Mouse (Mus musculus) hindlimb bud, embryonic 11.5 days (tissue): ENCODE results near the gene Bmpr2.
A peak's percentile ranks its signal among the peaks of the same experiment; 100 is the strongest.

ENCODE experiments used
- DNase-seq: peaks from one replicate; pipeline ENCODE4 v3.0.0-alpha.2; 2012; ENCODE audit warnings: low read depth, low spot score; ENCODE audit errors: extremely low spot score

Gene Bmpr2

DNA sequence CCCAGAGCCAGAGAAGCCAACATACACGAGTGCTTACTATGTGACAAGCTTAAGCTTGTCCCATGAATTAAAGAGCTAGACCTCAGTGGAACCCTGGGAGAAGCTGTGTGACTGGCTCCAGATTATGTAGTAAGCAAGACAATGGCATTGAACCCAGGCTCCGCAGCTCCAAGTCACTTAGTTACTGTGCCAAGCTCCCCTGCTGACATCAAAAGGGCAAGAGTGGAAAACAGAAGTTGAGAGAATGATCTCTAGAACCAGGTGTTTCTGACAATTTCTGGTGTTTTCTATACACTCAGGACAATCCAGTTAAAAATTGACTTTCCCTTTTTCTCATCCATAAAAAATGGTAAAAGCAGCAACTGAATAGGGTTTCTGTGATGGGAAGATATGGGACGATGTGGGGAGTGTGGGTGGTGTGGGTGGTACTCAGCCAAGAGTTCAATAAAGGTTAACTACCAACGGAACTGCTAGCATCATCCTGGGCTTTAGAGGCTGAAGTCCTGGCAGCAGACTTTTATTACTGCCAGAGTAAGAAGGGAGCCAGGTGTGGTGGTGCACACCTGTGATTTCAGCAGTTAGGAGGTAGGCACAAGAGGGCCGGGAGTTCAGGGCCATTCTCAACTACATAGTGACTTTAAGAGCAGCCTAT, 134.1 kb downstream of the Bmpr2 start:
- no peak for DNase-seq

DNA sequence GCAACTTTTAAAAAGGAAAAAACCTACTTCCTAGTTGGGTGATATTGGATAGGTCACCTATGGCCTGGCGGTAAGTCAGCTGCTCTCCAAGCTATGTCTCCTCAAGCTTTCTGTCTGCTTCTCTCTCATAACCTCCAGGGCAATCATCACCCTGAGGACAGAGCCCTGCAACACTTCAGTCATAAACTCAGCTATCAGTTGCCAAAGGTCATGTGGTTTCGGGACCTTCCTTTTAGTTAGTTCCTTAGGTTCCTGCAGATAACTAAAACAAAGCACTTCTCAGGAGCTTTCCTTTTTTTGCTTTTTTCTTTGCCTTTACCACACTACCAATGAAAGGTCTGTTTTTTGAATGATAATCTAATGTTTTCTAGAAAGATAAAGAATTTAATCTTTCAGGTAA, 136.5 kb downstream of the Bmpr2 start:
- no peak for DNase-seq

DNA sequence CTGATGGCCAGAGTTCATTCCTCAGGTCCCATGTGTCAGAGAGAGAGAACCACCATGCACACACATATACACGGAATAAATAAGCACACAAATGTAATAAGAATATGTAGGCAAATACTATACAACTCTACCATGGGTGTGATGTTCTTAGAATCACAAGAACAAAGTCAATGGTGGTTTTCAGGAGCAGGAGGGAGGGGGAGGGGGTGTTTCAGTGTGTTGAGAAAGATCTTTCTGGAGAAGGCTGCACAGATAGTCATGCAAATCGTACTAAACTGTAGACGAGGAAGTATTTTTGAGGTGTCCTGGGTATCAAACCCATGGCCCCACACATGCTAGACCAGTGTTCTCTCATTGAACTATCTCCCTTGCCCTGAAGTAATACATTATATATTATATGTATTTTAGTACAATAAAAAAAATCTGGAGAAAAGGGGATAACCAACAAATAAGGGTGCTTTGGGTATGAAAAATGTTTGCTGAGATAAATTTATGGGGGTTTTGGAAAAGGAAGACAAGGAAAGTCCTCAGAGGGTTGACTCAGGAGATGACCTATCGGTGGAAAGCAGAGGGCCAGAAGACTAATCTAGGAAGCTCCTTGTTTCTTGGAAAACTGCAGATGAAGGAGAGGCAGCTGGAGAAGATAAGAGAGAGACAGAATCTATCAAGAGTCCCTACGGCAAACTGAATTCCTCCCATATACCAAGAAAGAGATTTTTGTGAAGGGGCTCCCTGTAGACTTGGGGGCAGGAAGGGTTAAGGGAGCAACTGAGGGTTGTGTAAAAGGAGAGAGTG, 138.1 kb downstream of the Bmpr2 start:
- DNase-seq = no peak

DNA sequence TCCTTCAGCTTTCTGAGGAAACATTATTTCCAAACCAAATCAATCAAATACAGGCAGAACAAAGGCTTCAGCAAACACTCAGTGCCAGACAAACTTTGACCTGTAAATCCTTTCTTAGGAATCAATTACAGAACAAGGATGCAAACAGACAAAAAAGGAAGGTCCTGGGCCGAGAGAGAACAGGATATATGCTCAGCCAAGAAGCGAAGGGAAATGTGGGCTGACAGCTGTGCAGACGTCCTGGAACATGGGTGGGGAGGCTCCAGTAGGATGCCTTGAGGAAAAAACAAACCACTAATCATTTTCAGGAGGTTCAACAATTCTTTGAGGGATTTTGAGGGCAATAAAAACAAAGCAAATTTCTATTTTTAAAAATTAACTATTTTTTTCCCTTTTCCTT, 139.4 kb downstream of the Bmpr2 start:
- DNase-seq = no peak

DNA sequence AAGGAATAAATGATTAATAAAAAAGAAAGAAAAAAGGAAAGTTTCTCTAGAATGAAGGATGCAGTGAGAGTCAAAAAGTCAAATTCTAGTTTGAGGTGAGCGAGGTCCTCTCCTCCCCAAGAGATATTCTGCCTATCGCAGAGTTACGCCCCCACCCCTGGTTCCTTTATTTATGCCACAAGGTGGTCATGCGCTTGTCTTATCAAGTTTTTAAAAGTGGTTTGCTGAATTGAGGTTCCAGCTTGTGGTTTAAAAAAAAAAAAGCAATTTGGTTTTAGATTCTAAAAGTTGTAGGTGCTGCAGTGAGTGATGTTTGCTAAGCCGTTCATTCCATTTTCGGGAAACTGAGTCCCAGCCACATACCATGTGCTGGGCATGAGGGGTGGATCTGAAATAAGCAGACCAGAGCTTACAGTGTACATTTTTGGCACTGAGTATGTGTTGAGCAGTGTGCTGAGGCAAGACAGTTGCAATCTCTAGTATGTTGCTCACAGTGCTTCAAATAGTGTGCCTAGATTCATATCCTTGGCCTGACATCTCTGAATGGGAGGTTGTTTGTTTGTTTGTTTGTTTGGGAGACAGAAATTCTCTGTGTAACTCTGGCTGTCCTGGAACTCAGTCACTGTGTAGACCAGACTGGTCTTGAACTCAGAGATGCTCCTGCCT, 141.6 kb downstream of the Bmpr2 start:
- DNase-seq = no peak

DNA sequence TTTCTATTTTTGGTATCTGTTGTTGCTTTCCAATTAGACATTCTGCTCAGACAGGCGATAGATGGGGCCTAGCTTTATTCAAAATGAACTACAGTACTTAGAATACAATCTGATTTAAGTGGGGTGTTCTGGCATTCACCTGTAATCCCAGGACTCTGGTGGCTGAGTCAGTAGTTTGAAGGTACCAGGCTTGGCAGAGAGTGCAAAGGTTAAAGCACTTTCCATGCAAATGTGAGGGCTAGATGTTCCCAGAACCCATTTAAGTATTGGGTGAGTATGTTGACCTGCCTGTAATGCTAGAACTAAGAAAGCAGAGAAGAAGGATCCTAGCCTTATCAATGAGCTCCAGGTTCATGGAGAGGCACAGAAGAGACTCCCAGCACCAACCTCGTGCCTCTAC, 142.7 kb downstream of the Bmpr2 start:
- DNase-seq = no peak

DNA sequence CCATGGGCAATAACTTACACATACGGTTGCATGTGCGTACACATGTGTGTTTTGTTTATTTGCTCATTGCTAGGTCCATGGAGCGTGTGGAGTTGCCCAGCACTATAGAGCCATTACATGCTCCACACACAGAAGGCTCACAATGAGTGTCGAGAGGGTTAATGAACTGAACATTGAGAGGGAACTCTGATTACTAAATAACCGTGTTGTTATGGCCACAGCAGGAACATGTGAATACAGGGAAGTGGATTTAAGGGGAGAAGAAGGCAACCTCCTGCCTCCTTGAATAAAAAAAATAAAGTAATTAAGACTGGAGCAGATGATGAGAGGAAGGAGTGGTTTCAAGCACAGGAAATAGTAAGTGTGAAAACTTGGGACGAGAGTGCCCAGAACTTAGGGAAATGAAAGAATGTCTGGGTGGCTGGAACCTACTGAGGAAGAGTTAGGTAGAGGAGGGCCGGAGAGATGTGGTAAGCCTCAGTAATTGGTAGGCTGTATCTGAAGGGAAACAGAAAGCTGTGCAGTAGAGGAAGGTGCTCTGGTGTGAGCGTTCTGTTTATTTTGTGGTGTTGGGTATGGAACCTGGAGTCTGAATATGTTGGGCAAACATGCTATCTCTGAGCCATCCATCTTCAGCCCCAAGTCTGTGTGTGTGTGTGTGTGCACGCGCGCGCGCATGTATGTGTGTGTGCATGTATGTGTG, 143.8 kb downstream of the Bmpr2 start:
- DNase-seq = no peak

DNA sequence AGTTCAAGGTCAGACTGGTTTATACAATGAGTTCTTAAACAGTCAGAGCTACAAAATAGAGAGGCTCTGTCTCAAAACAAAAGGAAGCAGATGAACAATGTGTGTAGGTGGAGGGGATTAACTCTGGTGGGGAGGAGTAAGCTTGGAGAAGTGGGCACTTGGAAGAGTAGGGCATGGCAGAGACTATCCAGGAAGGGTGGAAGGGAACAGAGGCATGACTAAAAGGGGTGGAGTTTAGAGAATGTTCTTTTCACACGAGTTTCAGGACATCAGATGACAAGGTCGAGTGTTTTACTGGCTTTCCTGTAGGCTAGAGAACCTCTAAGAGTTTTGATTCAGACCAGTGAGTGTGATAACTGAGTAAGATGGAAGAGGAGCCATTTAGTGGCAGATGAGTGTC, 144.5 kb downstream of the Bmpr2 start:
- no peak for DNase-seq

DNA sequence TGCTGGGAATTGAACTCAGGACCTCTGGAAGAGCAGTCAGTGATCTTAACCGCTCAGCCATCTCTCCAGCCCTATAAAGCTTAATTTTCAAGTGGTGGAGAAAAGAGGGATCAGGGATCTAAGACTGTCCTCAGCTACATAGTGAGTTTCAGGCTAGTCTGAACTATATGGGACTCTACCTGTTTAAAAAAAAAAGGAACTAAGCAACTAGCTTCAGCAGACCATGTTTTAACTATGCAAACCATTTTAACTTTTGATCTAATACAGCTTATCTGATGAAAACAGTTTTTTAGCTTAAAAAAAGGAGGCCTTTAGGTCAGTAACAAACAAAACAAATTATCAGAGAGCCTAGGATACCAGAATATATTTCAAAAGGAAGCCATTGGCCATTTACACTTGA, 147.7 kb downstream of the Bmpr2 start:
- no peak for DNase-seq

DNA sequence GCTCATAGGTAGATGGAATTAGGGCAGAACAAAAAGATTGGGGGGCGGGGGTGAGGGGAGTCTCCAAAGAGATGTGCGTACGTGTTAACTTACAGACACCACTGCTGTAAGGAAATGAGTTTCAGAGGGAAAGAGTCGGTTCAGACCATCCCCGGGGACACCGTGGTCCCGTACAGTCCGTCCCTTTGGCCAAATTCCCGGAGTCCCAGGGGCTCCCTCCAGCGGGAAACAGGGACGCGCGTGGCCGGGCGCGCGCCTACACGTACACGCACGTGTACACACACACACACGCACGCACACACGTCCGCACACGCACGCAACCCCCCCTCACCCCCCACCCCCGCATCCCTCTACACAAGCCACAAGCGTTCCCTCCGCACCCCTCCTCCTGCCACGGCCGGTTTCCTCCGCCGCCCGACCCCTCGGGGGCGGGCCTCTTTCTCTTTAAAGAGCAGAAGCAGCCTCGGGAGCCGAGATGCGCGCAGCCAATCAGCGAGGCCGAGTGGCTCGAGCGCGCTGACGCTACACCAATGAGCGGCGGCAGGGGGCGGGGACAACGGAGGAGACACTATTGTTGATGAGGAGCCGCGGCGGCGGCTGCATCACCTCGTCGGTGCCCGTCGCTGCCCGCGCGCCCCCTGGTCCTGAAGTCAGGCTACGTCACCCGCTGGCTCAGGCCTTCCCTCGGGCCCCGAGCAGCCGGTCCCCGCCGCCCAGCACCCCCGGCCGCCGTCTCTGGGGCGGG, 149.4 kb downstream of the Bmpr2 start, which contains the start of gene Fam117b:
Gene Fam117b (plus strand): TSS at position 594 of the 745 bp plus-strand sequence.
- DNase-seq = peak; percentile 83

DNA sequence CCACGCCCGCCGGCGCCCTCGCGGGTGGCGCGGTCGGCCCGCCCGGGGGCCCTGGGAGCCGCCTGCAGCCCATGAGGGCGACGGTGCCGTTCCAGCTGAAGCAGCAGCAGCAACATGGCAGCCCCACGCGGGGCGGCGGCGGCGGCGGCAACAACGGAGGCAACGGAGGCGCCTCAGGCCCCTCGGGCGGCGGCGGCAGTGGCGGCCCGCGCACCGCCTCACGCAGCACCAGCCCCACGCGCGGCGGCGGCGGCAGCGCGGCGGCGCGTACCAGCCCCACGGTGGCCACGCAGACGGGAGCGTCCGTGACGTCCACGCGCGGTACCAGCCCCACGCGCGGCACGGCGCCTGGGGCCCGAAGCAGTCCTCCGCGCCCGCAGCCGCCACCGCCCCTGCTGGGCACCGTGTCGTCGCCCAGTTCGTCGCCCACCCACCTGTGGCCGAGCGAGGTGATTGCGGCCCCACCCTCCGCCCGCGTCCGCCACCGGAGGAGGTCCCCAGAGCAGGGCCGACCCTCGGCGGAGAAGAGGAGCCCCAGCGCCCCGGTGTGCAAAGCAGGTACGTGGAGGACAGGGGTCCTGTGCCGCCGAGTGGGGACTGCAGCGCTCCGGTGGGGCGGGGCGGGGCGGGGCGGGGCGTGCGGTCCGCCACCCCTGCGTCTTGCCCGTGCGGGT, 150.1 kb downstream of the Bmpr2 start:
- DNase-seq = no peak

DNA sequence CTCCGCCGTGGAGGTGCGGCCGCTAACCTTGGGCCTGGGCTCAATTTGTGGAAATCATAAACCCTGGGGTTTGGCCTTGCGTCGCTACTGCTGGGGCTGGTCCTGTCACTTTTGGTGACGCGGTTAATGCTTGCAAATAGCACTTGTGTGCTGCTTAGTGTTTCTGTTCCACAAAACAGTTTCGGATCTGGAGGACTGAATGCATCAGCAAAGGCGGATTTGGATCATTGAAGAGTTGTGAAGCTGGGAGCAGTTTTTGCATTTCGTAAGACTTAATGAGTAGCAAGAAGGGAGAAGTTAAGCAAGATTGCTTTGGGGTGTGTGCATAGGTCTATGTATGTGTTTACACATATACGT, 150.6 kb downstream of the Bmpr2 start:
- DNase-seq = no peak

DNA sequence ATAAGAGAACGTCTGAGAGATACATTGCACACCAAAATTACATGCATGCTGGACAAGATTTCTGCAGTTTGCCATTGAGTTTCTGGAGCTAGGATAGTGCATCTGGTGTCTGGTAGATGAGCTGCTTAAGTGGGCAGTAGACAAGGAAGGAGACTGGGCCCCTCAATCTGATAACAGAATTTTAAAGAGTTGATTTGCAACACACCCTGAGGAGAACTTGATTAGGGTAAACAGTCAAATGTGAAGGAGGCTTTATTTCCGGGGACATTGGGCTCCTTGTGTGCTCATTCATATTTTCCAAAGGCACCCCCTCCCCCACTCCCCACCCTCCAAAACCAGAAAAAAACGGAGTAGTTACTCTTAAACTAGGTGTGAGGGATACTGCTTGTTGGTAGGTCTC, 151.6 kb downstream of the Bmpr2 start:
- no peak for DNase-seq

DNA sequence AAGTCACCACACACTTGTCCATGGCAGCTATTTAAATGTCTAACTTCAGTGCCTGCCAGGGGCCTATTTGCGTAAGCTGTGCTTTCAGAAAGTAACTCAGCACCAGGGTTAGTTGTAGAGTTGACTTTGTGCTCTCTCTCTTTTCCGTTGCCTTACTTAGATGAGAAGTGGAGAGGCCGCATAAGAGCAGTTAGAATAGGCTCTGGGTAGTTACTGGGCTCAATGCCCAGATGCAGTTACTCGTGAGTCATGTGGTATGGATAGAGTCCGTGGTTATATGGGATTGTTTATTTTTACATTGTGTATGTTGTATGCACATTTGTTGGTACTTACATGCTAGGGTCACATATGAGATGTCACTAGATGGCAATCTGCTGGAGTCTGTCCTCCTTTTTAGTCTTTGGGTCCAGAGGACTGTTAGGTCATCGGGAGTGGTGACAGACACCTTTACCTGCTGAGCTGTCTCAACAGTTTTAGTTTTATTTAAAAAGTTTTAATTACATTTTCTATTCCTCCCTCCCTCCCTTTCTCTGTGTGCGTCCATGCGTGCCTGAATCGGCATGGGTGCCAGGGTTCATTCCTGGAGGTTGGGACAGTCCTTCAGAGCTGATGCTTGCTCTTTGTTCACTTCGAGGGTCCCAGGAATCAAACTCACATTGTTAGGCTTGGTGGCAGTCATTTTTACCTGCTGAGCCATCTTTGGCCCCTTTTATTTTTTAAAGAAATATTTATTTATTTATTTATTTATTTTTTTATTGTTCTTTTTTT, 152.8 kb downstream of the Bmpr2 start:
- no peak for DNase-seq

DNA sequence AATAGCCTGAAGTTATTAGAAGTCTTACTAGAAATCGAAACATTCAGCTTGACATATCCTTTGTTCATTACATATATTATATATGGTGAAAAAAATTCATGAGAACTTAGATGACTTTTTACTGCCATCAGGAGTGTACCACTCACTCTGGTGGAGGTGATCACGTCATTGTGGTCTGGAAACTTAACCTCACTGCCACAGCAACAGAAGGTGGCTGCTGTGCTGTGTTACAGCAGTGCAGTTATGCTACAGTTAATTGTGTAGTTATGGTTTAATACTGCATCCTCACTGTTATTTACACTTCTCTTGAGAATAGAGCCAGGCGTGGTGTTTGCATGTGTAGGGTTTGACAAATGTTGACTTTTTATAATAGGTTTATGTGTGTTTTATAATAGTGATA, 154.2 kb downstream of the Bmpr2 start:
- no peak for DNase-seq

DNA sequence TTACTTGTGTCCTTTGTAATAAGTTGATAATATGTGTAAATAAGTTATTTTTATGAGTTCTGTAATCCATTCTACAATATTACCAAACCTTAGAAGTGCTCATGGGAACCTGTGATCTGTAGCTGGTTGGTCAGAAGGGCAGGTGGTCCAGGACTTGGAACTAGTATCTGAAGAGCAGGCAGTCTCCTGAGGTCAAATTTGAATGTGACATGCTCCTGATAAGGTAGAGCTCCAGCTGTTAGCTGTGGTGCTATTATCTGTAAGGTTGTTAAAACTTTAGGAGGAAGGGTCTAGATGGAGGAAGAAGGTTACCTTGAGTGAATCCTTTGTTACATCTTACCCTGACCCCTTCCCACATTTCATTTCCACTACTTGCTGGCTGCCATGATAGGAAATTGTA, 154.9 kb downstream of the Bmpr2 start:
- no peak for DNase-seq

DNA sequence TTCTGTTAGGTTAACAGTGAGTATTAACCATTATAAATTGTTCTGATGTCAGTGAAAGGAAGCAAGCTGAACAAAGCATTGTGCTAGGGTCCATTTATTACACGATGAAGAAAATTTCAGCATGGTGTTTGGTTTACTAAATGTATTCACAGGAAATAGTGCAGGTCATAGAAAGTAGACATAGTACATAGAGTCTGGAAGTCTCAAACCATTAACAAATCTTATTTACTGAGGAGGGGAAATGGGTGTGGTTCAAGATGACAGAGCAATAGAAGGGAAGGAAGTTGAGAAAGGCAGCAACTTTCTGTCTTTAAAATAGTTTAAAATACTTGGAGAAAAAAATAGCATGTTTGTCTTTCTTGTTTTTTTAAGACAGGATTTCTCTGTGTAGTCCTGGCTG, 160.0 kb downstream of the Bmpr2 start:
- DNase-seq = no peak

DNA sequence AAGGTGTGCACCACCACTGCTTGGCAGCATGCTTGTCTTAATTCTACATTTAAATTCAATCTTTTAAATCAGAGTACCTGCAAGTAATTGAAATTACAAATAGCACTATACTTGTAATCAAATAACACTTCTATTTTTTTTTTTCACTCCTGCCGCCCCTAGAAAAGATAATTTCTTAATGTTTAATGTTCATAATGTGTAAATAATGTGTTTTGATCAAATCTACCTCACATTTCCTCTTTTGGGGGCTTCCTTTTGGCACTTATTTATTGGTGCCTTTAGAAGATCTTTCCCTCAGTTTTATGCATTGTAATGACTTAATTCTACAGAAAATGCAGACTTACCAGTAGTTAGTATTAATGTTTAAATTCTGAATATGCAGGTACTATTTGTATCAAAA, 160.5 kb downstream of the Bmpr2 start:
- no peak for DNase-seq

DNA sequence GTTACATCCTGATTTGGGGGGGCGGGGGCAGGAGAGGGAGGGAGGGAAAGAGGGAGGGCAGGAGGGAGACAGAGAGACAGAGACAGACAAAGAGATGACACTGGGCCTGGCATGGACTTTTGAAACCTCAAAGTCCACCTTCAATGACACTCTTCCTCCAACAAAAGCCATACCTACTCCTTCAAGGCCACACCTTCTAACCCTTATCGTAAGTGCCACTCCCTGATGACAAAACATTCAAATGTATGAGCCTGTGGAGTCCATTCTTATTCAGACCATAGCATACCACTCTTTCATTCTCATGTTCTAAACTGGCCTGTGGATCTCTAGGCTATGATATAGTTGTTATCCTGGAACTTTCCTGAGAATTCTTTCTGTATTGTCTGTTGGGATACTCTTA, 161.2 kb downstream of the Bmpr2 start:
- DNase-seq = no peak
